Mouse (Mus musculus): ENCODE data around the gene Fam161a.

DNA sequence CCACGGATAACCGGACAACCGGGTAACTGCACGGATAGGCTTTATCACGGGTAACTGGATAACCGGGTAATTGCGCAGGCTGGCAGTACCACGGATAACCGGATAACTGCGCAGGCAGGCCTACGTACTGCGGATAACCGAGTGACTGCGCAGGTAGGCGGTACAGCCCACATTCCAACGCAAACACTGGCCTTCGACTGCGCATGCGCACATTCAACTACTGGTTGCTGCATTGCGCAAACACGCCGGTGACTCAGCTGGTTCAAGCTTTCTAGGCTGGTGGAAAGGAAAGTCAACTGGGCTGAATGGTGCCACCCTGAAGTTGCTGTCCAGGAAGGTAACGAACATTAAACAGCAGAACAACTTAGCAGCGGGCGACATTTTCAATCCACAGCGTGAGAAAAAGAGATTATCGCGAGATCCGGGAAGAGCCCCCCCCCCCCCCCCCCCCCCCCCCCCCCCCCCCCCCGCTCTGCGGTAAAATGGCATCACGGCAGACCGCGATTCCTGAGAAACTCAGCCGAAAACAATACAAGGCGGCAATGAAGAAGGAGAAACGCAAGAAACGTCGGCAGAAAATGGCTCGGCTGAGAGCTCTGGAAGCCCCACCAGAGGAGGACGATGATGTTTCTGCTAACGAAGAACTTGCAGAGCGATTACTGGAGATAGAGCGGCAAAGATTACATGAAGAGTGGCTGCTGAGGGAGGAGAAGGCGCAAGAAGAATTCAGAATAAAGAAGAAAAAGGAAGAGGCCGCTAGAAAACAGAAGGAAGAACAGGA lies 34.4 kb upstream of the Fam161a start:
- no peak for TF ChIP-seq CTCF (IDR thresholded peaks at IDR 0.05; ENCODE audit: low read depth, low read length)
- peak; percentile 51; the same call in 1 of the 2 replicates for TF ChIP-seq POLR2A (IDR thresholded peaks at IDR 0.05; ENCODE audit: extremely low read depth, insufficient read depth, low read length)
